Mouse (Mus musculus): ENCODE measurements around the gene Cdc42.

Gene Cdc42

DNA sequence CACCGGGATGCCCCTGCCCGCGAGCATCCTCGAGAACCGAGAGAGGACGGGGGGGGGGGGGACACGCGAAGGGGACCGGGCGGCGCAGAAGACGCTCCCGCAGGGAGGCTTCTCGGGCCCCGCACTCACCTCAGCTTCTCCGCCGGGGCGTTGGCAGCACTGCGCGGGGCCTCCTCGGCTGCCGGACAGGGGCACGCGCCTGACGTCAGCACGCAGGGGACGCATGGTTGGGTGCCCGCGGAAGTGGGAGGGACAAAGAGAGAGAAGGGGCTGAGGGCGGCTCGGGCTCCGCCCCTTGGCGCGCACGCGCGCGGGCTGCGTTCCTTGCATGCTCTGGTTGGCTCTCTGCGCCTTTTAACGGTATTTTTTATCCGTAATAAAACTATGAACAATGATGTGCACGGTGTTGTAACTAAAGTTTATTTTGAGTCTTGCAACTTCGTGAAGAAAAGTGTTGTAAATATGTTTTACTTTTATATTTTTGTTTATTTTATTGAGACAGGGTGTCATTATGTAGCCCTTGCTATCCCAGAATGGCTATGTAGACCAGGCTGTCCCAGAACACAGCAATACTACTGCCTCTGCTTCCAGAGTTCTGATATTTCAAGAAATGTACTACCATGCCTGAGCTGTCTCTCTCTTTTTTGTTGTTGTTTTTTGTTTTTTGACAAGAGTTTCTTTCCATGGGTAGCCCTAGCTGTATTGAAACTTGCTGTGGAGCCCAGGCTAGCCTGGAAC lies at the start of gene Cdc42:
Cdc42 (minus strand) TSS at position 204 of the 738 bp plus-strand sequence.
- CTCF ChIA-PET = interaction anchor here (0.6 to 1.5 kb wide), 2 partner anchors 9 to 14 kb away, joined by 3 to 8 read pairs; no protein-coding TSS in a partner anchor

DNA sequence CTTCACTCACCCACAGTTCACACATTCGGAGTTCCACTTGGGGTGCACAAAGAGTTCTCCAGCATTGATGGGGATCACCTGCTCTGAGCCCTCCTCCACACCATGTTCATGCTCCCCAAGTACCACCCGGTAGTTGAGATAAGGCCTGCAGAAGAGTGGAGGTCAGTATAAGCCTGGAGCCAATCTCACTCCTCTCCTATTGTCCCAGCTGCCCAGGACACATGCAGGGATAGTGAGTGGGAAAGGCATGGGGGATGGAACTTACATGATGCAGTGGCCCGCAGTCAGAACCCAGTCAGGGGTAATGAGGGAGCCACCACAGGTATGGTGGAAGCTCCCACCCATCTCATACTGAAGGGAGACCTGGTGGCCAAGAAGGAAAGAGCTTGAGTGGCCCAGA lies 48.1 kb upstream of the Cdc42 start:
- CTCF ChIA-PET = no interaction called here

DNA sequence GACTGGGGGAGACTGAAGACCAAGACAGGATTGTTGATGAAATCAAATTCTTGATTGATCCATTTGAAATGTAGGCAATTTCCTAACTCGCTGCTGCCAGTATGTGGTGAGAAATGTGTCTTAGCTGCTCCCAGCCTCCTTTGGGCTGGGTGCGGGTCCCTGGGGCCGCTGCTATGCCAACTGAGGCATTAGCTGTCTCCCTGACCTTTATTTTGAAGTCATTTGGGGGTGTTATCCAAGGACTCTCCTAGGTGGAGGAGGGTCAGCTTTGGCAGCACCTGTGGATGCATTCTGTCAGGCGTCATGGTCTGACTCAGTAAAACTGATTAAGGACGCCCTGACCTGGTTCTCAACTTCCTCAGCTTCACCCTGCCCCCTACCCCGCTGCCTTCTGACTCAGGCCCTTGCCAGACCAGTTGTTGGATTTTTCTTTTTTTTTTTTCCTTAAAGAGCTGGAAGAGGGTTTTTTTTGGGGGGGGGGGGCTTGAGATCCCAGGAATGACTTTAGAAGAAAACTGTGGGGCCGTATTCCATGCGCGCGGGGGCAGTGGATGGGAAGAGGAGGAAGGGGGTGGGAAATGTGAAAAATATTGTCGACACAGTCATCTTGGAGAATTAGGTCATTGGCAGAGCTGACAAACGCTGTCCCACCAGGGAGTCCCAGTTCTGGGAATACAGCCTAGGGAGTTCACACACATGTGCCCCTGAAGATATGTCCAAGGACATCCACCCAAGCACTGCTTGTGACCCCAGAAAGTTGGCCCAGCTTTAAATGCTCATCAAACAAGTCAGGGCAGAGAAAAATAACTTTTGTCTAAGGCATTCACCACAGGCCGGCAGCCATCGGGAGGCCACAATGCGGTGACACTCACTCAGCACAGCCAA lies 39.4 kb upstream of the Cdc42 start:
- CTCF ChIA-PET = interaction anchor here (0.6 kb wide), 1 partner anchor 69 kb away, joined by 3 read pairs; no protein-coding TSS in a partner anchor

DNA sequence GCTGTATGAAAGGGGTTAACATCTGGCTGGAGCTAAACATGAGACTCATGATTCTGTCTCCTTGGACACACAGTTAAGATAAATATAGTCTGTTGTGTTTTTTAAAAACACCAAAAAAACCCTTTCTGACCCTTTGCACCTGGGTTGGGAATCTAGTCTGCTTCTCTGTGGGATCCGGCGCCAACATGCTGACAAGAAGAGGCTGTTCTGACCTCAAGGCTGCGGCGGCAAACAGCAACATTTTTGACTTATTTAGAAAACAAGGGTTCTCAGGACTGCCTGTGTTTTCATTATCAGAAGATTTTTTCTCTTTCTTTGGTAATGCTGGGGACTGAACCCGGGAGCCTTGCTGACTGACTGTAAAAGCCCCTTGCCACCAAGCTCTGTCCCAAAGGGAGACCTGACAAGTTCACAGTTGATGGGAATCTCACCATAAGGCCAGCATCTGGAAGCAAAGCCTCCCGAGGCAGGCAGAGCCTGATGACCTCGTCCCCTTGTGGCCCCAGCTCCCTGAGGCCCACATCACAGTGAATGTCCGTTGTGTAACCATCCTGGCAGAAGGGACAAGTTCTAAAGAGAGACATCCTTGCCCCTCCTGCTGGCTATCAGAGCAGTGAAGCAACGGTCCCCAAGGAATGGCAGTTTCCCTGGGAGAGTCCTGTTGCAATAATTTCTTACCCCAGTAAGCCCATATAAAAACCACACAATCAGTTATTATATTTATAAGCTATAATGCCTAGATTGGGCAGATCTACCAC lies 36.0 kb upstream of the Cdc42 start:
- CTCF ChIA-PET = no interaction called here

DNA sequence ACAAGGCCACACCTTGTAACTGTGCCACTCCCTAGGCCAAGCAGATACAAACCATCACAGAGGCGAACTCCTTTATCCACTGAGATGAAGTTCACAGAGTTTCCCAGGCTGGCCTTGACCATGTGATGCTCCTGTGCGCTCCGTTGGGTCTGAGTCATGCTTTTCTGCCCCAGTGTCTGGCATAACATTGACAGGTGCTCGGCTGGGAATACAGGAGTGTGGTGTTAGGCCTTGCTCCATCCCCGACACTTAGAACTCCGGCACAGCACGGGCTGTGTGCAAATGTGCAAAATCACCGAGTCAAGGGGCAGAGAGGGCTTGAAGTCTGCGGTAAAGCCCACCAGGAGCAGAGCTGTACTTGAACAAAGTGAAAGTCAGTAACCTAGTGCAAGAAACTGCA lies 35.4 kb upstream of the Cdc42 start:
- CTCF ChIA-PET = no interaction called here

DNA sequence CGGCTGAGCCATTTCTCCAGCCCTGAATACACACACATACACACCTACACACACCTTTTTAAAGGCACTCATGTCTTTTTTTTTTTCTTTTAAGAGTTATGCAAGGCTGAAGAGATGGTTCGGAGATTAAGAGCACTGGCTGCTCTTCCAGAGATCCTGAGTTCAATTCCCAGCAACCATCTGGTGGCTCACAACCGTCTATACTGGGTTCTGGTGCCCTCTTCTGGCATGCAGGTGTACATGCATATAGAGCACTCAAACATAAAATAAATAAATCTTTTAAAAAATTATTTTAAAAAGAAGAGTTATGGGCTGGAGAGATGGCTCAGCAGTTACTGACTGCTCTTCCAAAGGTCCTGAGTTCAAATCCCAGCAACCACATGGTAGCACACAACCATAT lies 33.8 kb upstream of the Cdc42 start:
- CTCF ChIA-PET = no interaction called here

DNA sequence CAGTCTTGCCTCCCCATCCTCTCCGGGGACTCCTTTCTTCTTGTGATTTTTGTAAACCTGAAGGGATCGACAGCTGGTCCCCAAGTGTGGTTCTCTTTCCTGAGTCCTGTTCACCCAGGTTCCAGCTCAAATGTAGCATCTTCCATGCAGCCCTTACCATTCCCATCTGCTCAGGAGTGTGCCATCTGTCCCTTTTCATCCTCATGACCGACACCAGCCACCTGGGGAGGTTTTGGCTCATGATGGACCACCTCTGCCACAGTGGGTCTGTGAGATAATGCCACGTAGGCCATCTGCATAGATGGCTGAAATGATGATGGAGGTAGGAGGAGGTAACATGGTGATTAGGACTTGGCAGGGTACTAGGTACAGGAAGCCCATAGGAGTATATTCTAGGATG lies 32.7 kb upstream of the Cdc42 start:
- CTCF ChIA-PET = no interaction called here

DNA sequence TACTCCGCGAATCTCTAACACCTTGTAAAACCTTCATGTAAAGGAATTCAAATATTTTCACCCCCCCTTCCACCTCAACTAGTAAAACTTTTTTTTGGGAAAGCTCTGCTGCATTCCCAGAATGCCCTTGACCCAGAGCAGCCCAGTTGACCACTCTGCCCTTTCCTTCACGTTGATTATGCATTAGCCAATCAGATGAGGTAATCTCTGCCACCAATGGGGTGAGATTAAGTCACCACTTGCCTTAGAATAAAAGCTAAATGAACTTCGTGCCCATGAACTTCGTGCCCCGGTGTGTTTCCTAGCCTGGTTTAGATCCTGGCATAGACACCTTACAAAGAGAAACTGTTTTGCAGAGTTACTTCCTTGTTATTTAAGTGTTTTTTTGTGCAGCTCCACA lies 31.5 kb upstream of the Cdc42 start:
- CTCF ChIA-PET = no interaction called here

DNA sequence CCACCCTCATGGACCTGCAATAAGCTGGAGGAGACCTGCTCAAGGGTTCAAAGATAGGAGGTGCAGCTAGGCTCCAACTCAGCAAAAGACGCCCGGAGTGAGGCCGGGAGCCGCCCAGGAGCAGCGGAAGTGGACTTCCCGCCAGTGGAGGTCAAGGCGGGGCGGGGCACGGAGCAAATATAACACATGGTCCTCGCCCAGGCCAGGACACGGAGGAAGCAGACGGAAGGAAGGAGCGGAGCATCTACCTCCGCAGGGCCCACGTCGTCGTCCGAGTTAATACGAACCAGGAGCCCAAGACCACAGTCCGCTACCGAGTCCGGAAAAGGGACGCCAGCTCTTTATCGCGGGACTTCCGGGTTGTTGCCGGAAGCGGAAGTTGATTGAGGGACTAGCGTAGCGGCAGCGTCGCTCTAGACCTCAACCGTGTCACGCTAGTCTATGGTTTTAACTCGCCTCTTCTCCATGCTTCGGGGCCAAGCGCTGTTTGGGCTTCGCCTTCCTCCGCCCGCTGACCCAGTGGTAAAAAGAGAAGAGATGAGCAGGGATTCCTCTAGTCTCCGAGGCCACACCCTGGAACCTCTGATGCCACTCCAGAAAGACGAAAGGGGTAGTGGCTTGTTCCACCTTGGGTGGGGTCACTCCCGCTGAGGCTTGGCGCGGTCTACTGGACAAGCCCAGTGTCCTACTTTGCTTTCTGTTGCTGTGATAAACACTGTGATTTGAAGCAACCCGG lies 30.7 kb upstream of the Cdc42 start:
- CTCF ChIA-PET = interaction anchor here (1.3 kb wide), 1 partner anchor 21 kb away, joined by 4 read pairs; no protein-coding TSS in a partner anchor

DNA sequence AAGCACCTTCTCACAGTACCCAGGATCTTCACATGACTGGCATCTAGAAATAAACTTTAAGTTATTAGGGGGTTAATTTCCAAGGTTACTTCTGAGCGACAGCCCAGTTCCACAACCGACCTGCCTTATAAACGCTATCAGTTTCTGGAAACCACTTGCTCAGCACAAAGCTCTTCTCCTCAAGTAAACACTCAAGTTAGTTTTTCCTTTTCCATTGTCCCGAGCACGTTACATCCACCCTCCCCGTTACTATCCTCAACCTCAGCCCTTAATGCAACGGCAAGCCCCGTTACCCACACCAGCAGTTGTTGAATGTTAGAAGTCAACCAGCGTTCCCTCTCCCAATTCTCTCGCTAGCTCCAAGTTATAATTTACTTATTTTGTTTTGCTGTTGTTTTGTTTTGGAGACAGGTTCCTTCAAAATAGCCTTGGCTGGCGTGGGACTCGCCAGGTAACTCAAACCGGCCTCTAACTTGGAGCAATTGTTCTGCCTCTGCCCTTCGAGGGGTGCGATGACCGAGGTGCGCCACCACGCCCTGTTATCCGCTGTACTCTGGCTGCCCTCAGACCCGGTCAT lies 30.1 kb upstream of the Cdc42 start:
- CTCF ChIA-PET = interaction anchor here (1.3 kb wide), 1 partner anchor 20 kb away, joined by 4 read pairs; no protein-coding TSS in a partner anchor

DNA sequence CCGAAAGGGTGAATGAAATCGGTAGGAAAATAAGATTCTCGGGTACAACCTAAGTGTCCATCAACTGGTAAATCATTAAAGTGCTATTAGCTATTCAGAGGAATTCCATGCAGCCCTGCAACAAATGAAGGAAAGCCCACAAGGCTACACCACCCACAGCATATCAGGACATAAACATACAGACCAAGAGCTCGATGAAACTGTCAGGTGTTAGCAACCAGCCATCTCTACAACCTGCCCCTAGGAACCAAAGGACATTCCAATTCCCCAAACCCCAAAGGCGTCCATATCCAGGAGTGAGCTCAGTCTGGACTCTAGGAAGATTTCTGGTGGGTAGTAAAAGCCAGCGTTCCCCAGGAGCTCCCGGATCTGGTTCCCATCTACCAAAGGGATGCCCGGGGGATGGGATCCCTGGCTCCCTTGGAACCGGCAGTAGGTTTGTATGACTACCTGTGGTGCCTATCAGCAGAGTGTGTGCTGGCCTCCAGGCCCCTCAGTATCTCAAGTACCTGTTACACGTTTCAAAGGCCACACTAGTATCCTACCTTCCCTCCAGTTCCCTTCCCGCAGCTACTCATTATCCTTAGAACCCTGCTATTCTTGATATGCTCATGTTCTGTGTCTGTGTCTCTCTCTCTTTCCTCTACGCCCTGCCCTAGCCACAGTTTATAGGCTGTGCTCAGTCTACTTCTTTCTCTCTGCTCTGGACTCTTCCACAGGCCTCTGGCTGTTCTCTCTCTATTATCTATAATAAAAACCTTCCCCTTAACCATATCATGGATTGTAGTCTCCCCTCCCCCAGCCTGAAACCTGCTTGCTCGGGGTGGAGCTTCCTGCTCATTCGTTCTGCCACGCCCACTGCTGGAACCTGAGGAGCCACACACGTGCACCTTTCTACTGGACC lies 23.4 kb upstream of the Cdc42 start:
- CTCF ChIA-PET = interaction anchor here (0.7 kb wide), 1 partner anchor 798 kb away, joined by 3 read pairs; no protein-coding TSS in a partner anchor

DNA sequence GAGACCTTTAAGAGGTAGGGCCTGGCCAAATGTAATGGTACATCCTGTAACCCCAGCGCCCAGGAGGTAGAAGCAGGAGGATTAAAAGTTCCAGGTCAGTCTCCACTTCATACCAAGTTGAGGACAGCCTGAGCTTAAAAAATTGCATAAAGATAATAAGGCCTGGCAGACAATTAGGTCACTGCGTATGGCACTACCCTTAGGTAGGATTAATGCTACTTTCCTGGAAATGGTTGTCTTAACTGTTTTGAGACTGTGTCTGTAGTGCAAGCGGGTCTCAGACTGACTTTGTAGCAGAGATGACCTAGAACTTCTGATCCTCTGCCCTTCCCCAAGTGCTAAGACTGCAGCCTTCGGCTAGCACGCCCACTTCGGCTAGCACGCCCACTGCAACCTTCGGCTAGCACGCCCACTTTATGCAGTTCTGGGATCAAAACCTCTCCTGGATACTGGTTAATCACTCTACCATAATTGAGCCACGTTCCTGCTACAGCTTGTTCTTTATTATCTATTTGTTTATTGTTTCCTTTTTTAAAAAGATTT lies 22.3 kb upstream of the Cdc42 start:
- CTCF ChIA-PET = interaction anchor here (0.8 kb wide), 1 partner anchor 64 kb away, joined by 3 read pairs; no protein-coding TSS in a partner anchor

DNA sequence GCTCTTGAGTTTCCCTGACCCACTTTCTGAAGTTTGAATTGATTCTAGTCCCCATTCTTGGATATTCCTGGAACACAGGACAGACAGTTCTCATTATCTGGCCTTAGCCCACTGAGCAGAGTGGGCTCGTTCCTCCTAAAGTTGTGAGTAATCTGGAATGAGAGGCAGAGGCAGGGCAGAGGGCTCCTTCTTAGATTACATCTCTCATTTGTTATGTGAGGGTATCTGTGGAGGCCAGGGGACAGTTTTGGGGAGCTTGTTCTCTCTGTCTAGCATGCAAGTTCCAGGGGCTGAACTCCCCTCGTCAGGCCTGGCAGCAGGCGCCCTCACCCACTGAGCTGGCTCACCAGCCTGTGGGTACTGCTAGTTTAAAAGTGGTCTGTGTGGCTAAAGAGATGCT lies 21.6 kb upstream of the Cdc42 start:
- CTCF ChIA-PET = interaction anchor here (0.8 kb wide), 1 partner anchor 63 kb away, joined by 3 read pairs; no protein-coding TSS in a partner anchor

DNA sequence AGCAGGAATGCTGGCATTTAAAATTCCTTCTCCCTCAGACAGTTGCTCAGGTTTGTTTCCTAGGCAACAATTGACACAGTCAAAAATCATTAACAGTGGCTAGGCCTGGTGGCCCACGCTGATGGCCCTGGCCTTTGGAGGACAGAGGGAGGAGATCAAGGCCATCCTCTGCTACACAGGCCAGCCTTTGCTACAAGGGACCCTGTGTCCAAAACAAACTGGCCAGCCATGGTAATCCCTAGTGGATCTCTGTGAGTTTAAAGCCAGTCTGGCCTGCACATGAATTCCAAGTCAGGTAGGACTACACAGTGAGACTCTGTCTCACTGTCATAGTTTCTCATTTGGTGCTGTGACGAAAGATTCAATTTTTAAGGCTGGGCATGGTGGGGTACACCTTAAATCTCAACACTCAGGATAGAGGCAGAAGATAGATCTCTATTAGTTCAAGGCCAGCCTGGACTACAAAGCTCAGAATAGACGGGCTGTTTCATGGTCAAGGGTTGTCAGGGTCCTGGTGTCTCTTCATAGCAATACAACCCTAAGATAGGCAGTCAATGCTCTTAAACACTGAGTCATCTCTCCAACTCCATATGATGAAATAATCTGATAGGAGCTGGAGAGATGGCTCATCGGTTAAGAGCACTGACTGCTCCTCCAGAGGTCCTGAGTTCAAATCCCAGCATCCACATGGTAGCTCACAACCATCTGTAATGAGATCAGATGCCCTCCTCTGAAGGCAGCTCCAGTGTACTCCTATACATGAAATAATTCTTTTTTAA lies 20.2 kb upstream of the Cdc42 start:
- CTCF ChIA-PET = interaction anchor here (0.6 kb wide), 1 partner anchor 1170 kb away, joined by 3 read pairs; no protein-coding TSS in a partner anchor

DNA sequence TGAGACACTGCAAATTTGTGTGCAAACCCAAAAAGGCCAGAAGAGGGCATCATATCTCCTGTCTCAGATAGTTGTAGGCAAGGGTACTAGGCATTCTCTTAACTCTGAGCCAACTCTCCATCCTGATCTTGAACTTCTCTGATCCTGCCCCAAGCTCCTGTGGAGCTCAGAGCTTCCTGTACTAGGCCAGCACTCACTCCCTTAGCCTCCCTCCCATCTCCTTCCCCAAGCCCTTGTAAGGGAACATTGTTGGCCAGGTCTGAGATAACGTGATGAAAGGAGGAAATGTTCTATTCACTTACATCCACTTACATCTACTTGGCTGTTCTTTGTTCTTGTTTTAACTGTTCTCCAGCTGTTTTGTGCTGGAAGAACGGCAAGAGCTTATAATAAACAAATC lies 19.3 kb upstream of the Cdc42 start:
- CTCF ChIA-PET = interaction anchor here (1.1 kb wide), 1 partner anchor 13 kb away, joined by 9 read pairs; no protein-coding TSS in a partner anchor

DNA sequence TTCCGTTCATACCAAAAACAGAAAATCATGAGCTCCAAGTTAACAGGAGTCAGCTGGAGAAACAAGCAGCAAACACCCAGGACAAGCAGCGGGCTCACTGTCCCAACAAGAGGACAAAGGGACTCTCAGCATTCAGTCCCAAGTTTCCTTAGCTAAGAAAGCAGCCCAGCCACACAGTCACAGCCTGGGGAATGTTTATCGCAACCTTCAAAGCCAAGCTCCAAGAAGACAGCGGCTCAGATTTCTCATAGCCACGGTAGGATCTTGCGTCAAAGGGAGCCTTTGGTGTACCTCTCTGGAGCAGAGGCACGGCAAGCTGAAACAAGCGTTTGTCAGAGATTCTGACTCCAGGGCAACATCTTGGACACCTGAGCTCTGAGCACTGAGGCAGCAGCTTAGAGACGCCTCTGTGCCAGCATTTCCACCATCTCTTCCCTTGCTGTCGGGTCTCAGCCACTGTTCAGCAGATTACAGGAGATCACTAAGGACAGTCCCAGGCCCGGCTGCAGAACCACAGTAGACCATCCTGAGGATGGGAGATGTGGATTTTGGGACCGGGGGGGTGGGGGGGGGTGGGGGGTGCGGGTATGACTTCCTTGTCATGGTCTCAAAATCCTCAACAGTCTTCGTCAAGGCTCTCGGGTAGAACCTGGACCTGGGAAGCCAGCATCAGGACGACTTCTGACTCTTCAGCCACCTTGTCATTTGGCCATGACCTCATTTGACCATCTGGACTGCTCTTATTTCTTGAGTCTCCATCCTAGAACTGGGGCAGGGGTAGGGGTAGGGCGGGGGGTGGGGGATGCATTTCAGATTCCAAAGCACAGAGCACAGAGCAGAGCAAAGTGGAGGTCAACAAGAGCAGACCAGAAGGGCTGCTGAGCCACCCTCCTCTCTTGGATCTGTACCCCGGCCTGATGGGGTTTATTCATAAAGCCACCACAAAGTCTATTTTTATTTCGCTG lies 18.1 kb upstream of the Cdc42 start:
- CTCF ChIA-PET = interaction anchor here (1.1 kb wide), 1 partner anchor 12 kb away, joined by 9 read pairs; no protein-coding TSS in a partner anchor

DNA sequence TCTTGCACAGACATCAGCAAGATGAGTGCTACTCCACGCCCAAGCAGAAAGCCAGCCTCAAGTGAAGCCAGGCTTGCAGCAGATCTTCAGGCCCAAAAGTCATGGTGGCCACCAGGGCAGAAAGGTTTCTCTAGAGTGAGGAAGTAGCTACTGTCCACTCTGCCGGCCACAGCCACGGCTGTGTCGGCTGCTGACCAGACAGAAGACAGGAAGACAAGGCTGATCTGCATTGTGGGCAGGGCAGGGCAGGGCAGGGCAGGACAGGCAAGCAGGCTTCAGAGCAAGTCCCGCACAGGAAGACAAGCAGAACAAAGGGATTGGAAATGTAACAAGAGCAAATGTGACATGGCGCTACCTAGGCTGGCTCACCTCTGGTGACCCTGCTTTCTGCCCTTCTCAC lies 16.2 kb upstream of the Cdc42 start:
- CTCF ChIA-PET = no interaction called here
